Mouse (Mus musculus): ENCODE measurements around the gene Nck2.

Nck2 gene

GRCm38 (mm10) chr1:43574793-43575304, 130.5 kb downstream of the Nck2 start:
- no peak for DNase-seq (ENCODE audit: low spot score)

GRCm38 (mm10) chr1:43577371-43577770, 133.0 kb downstream of the Nck2 start:
- DNase-seq (ENCODE audit: low spot score), result no peak

GRCm38 (mm10) chr1:43583564-43583963, 139.2 kb downstream of the Nck2 start:
- no peak for DNase-seq (ENCODE audit: low spot score)

- DNase-seq (ENCODE audit: low spot score), result no peak
Measured at GRCm38 (mm10) chr1:43589001-43589400, 144.6 kb downstream of the Nck2 start.

- DNase-seq (ENCODE audit: low spot score), result no peak
Measured at GRCm38 (mm10) chr1:43589910-43590309, 145.5 kb downstream of the Nck2 start.

- no peak for DNase-seq (ENCODE audit: low spot score)
Measured at GRCm38 (mm10) chr1:43590727-43591126, 146.3 kb downstream of the Nck2 start.

GRCm38 (mm10) chr1:43593069-43593468, 148.7 kb downstream of the Nck2 start:
- DNase-seq (ENCODE audit: low spot score), result no peak

- no peak for DNase-seq (ENCODE audit: low spot score)
Measured at GRCm38 (mm10) chr1:43594738-43595137, 150.4 kb downstream of the Nck2 start.

- DNase-seq (ENCODE audit: low spot score), result no peak
Measured at GRCm38 (mm10) chr1:43597731-43598130, 153.4 kb downstream of the Nck2 start.

GRCm38 (mm10) chr1:43599483-43599882, 155.1 kb downstream of the Nck2 start:
- DNase-seq (ENCODE audit: low spot score), result no peak

- no peak for DNase-seq (ENCODE audit: low spot score)
Measured at GRCm38 (mm10) chr1:43601054-43601453, 156.7 kb downstream of the Nck2 start.

GRCm38 (mm10) chr1:43615948-43616347, 171.6 kb downstream of the Nck2 start:
- no peak for DNase-seq (ENCODE audit: low spot score)

Data from urinary bladder, postnatal 25 days (tissue).